Mouse (Mus musculus) forebrain, embryonic 11.5 days (tissue): ENCODE measurements at regions not wholly inside any gene's neighbourhood (a gene's known extent, or its start where the extent isn't known, plus 50 kb on each side); places are given as distances from the start of the nearest gene placed in this dataset.

ENCODE experiments used
- ATAC-seq: fragments of 200-750 bp; cut with Nextera tagmentation; replicated peaks from 2 replicates; pipeline ENCODE4 v1.8.0; 2017; ENCODE audit warnings: moderate TSS enrichment; ENCODE audit not compliant: low FRiP score
- DNase-seq: peaks from one replicate; pipeline ENCODE4 v3.0.0-alpha.2; 2017; ENCODE audit warnings: low spot score
- H3K27ac ChIP-seq: fragments of 300-500 bp; sonication (generic); 2 replicates; pipeline ENCODE4 v1.5.1; 2014; ENCODE audit warnings: low read depth, low read length
- H3K27me3 ChIP-seq: fragments of 300-500 bp; sonication (generic); 2 replicates; pipeline ENCODE4 v1.6.1; 2014; ENCODE audit warnings: mild to moderate bottlenecking, low read length, mixed read lengths; ENCODE audit not compliant: control insufficient read depth, insufficient read depth
- H3K36me3 ChIP-seq: fragments of 300-500 bp; sonication (generic); 2 replicates; pipeline ENCODE4 v1.6.1; 2014; ENCODE audit warnings: mild to moderate bottlenecking, low read length, moderate library complexity, mixed read lengths; ENCODE audit not compliant: control insufficient read depth, insufficient read depth
- H3K4me1 ChIP-seq: fragments of 300-500 bp; sonication (generic); replicated peaks from 2 replicates; pipeline ENCODE4 v1.6.1; 2014; ENCODE audit warnings: low read length, mixed read lengths; ENCODE audit not compliant: control insufficient read depth, insufficient read depth
- H3K4me2 ChIP-seq: fragments of 300-500 bp; sonication (generic); 2 replicates; pipeline ENCODE4 v1.6.1; 2014; ENCODE audit warnings: low read depth, mild to moderate bottlenecking, low read length, moderate library complexity, mixed read lengths; ENCODE audit not compliant: severe bottlenecking
- H3K4me3 ChIP-seq: fragments of 300-500 bp; sonication (generic); 2 replicates; pipeline ENCODE4 v1.5.1; 2014; ENCODE audit warnings: low read depth, low read length
- H3K9ac ChIP-seq: fragments of 300-500 bp; sonication (generic); 2 replicates; pipeline ENCODE4 v1.6.1; 2014; ENCODE audit warnings: low read length
- H3K9me3 ChIP-seq: fragments of 300-500 bp; sonication (generic); 2 replicates; pipeline ENCODE4 v1.6.1; 2016; ENCODE audit warnings: low read length, mixed read lengths; ENCODE audit not compliant: control insufficient read depth
- WGBS: fragments of 180-500 bp; shearing (Covaris S2); extraction: QIAGEN DNeasy Blood & Tissue Kit; methylation state at CpG from one replicate; pipeline ENCODE4 v1.1.7; 2014; 5-methylcytosine and 5-hydroxymethylcytosine counted together

GRCm38 (mm10) chr7:82957208-82957977 is 90.3 kb downstream of the Mex3b start:
- Histone ChIP-seq H3K9me3 (no peaks in the 10 kb centered on the region), H3K36me3 (no peaks in the 10 kb centered on the region), H3K4me3 (no peak overlapping the region), H3K9ac (no peak overlapping the region), H3K27me3 (no peaks in the 10 kb centered on the region), H3K27ac (no peak overlapping the region), H3K4me2 (no peak overlapping the region), H3K4me1 (no peaks in the 10 kb centered on the region)
- DNase-seq (no peak), ATAC-seq (no peak)
- 69% methylated on average over 20 of the region's 20 CpGs for WGBS

- WGBS = 82% methylated on average over 1 of the region's 1 CpGs
- Histone ChIP-seq H3K9ac (no peak overlapping the region), H3K4me1 (no peaks in the 10 kb centered on the region), H3K4me2 (no peak overlapping the region), H3K27me3 (no peaks in the 10 kb centered on the region), H3K27ac (no peak overlapping the region), H3K36me3 (no peaks in the 10 kb centered on the region), H3K9me3 (no peaks in the 10 kb centered on the region), H3K4me3 (no peak overlapping the region)
- DNase-seq (no peak), ATAC-seq (no peak)
These were observed 103.5 kb downstream of the Mex3b start for GRCm38 (mm10) chr7:82970599-82970998.

- no peak overlapping the region for H3K4me2 ChIP-seq
- H3K36me3 ChIP-seq = no peaks in the 10 kb centered on the region
- H3K27ac ChIP-seq = no peak overlapping the region
- no peak overlapping the region for H3K9ac ChIP-seq
- ATAC-seq = no peak
- DNase-seq = no peak
- no peaks in the 10 kb centered on the region for H3K27me3 ChIP-seq
- no peaks in the 10 kb centered on the region for H3K4me1 ChIP-seq
- H3K9me3 ChIP-seq = no peaks in the 10 kb centered on the region
- no peak overlapping the region for H3K4me3 ChIP-seq
- WGBS = 94% methylated on average over 5 of the region's 5 CpGs
These were observed 104.1 kb downstream of the Mex3b start for GRCm38 (mm10) chr7:82971244-82971643.

- DNase-seq = no peak
These were observed 105.3 kb downstream of the Mex3b start for GRCm38 (mm10) chr7:82972214-82973006.

GRCm38 (mm10) chr7:82990708-82991107 is 123.6 kb downstream of the Mex3b start:
- Histone ChIP-seq H3K27me3 (no peaks in the 10 kb centered on the region), H3K36me3 (no peaks in the 10 kb centered on the region), H3K9me3 (no peaks in the 10 kb centered on the region), H3K4me1 (no peaks in the 10 kb centered on the region), H3K9ac (no peak overlapping the region), H3K4me2 (no peak overlapping the region), H3K27ac (no peak overlapping the region), H3K4me3 (no peak overlapping the region)
- DNase-seq = no peak
- ATAC-seq = no peak

More at GRCm38 (mm10) chr7:82972214-82973006, 105.3 kb downstream of the Mex3b start:
- H3K9me3 ChIP-seq = no peaks in the 10 kb centered on the region
- H3K4me3 ChIP-seq = no peak overlapping the region
- no peaks in the 10 kb centered on the region for H3K4me1 ChIP-seq
- WGBS = 74% methylated on average over 12 of the region's 12 CpGs
- no peaks in the 10 kb centered on the region for H3K27me3 ChIP-seq
- H3K27ac ChIP-seq = no peak overlapping the region
- no peak for ATAC-seq
- no peaks in the 10 kb centered on the region for H3K36me3 ChIP-seq
- H3K9ac ChIP-seq = no peak overlapping the region
- H3K4me2 ChIP-seq = no peak overlapping the region

GRCm38 (mm10) chr7:82993136-82993535 is 126.0 kb downstream of the Mex3b start:
- H3K4me3 ChIP-seq = no peak overlapping the region
- 89% methylated on average over 5 of the region's 5 CpGs for WGBS
- DNase-seq = no peak
- no peak overlapping the region for H3K4me2 ChIP-seq
- H3K27me3 ChIP-seq = no peaks in the 10 kb centered on the region
- no peaks in the 10 kb centered on the region for H3K4me1 ChIP-seq
- H3K9ac ChIP-seq = no peak overlapping the region
- no peak overlapping the region for H3K27ac ChIP-seq
- H3K36me3 ChIP-seq = no peaks in the 10 kb centered on the region
- H3K9me3 ChIP-seq = no peaks in the 10 kb centered on the region
- no peak for ATAC-seq

- no peaks in the 10 kb centered on the region for H3K36me3 ChIP-seq
- no peak overlapping the region for H3K27ac ChIP-seq
- H3K4me2 ChIP-seq = no peak overlapping the region
- no peak overlapping the region for H3K9ac ChIP-seq
- H3K4me3 ChIP-seq = no peak overlapping the region
- H3K27me3 ChIP-seq = no peaks in the 10 kb centered on the region
- no peak for DNase-seq
- H3K4me1 ChIP-seq = no peaks in the 10 kb centered on the region
- no peak for ATAC-seq
- WGBS = 90% methylated on average over 2 of the region's 2 CpGs
- H3K9me3 ChIP-seq = no peaks in the 10 kb centered on the region
These were observed 131.7 kb downstream of the Mex3b start for GRCm38 (mm10) chr7:82998848-82999247.

GRCm38 (mm10) chr7:83007540-83007939 is 140.4 kb downstream of the Mex3b start:
- Histone ChIP-seq H3K9ac (no peak overlapping the region), H3K4me3 (no peak overlapping the region), H3K9me3 (no peaks in the 10 kb centered on the region), H3K27ac (no peak overlapping the region), H3K36me3 (no peaks in the 10 kb centered on the region), H3K4me2 (no peak overlapping the region), H3K27me3 (no peaks in the 10 kb centered on the region), H3K4me1 (no peaks in the 10 kb centered on the region)
- no peak for DNase-seq
- ATAC-seq = no peak
- 87% methylated on average over 4 of the region's 4 CpGs for WGBS
